Mouse (Mus musculus) CH12.LX (cell line): ENCODE data around the gene Adgra1. TPM values are rescaled to one million over a fixed set of nuclear protein-coding genes. Genes with fewer than 3 reads are reported as not detected.

Experiments used
- DNase-seq: peaks from one replicate; pipeline ENCODE4 v3.0.0-alpha.2; 2013; ENCODE audit errors: extremely low read depth
- H3K27ac ChIP-seq: 2 replicates; pipeline ENCODE4 v1.5.1; 2012; ENCODE audit warnings: low read depth, mild to moderate bottlenecking, control low read depth, moderate library complexity; ENCODE audit not compliant: insufficient read depth
- H3K27me3 ChIP-seq: replicated peaks from 2 replicates; pipeline ENCODE3; 2012; ENCODE audit warnings: inconsistent platforms
- H3K36me3 ChIP-seq, 2 experiments: replicated peaks in 1 of 2; 2 replicates each; pipeline versions ENCODE3 to v1.6.1; 2012; ENCODE audit warnings: inconsistent platforms in 1 of 2, low read length in 1 of 2, mild to moderate bottlenecking in 1 of 2, mixed read lengths in 1 of 2, moderate library complexity in 1 of 2; ENCODE audit not compliant: control insufficient read depth in 1 of 2, insufficient read depth in 1 of 2
- H3K4me1 ChIP-seq, 2 experiments: 2 replicates each; pipeline ENCODE4 v1.6.1; 2012; ENCODE audit warnings: inconsistent platforms in 1 of 2, moderate library complexity in 1 of 2; ENCODE audit not compliant: insufficient read depth in 2 of 2, control insufficient read depth in 1 of 2
- H3K4me2 ChIP-seq: 2 replicates; pipeline ENCODE4 v1.6.1; 2012; ENCODE audit warnings: low read depth, mild to moderate bottlenecking, control low read depth; ENCODE audit not compliant: poor library complexity, insufficient read depth, severe bottlenecking
- H3K4me3 ChIP-seq, 3 experiments: fragments of 150-350 bp in 1 of 3; sonication (generic) in 1 of 3; replicated peaks in 1 of 3; 2 replicates each; pipeline versions ENCODE3 to v1.5.1; 2011 to 2012; ENCODE audit warnings: low read depth in 2 of 3, low read length in 2 of 3, mild to moderate bottlenecking in 2 of 3, moderate library complexity in 2 of 3, control low read depth in 1 of 3, improper control_type of control experiment in 1 of 3, inconsistent platforms in 1 of 3, mixed read lengths in 1 of 3; ENCODE audit not compliant: poor library complexity in 1 of 3
- H3K79me2 ChIP-seq: replicated peaks from 2 replicates; pipeline ENCODE4 v1.6.1; 2012; ENCODE audit warnings: mild to moderate bottlenecking, moderate library complexity; ENCODE audit not compliant: control insufficient read depth, poor library complexity, insufficient read depth, severe bottlenecking; ENCODE audit errors: extremely low read depth
- H3K9ac ChIP-seq: 2 replicates; pipeline ENCODE4 v1.6.1; 2012; ENCODE audit warnings: low read depth, mild to moderate bottlenecking, control low read depth, moderate library complexity; ENCODE audit not compliant: insufficient read depth
- H3K9me3 ChIP-seq: replicated peaks from 2 replicates; pipeline ENCODE3; 2012; ENCODE audit warnings: low read length, inconsistent platforms, mixed read lengths
- CHD1 ChIP-seq: IDR thresholded peaks from 2 replicates; pipeline ENCODE4 v1.6.1; 2012; ENCODE audit warnings: low read depth, low read length, improper control_type of control experiment, inconsistent platforms
- CHD2 ChIP-seq: IDR thresholded peaks from 2 replicates; pipeline ENCODE4 v1.6.1; 2011; ENCODE audit warnings: low read length, improper control_type of control experiment
- CTCF ChIP-seq, 2 experiments: IDR thresholded peaks in 1 of 2; conservative IDR thresholded peaks in 1 of 2; 2 replicates each; pipeline ENCODE4 v1.5.1; 2011 to 2012; ENCODE audit warnings: low read depth in 2 of 2, low read length in 2 of 2, improper control_type of control experiment in 1 of 2, inconsistent platforms in 1 of 2, mild to moderate bottlenecking in 1 of 2, moderate library complexity in 1 of 2
- E2F4 ChIP-seq: IDR thresholded peaks from 2 replicates; pipeline ENCODE4 v1.6.1; 2011; ENCODE audit warnings: low read depth, low read length, improper control_type of control experiment; ENCODE audit not compliant: insufficient replicate concordance
- ELF1 ChIP-seq: IDR thresholded peaks from 2 replicates; pipeline ENCODE4 v1.6.1; 2014; ENCODE audit warnings: low read depth, mild to moderate bottlenecking, inconsistent platforms, low read length, improper control_type of control experiment
- ETS1 ChIP-seq: conservative IDR thresholded peaks from 2 replicates; pipeline ENCODE4 v1.6.1; 2012; ENCODE audit warnings: low read depth, mild to moderate bottlenecking, inconsistent platforms, low read length, improper control_type of control experiment, moderate library complexity
- GABPA ChIP-seq: IDR thresholded peaks from 2 replicates; pipeline ENCODE4 v1.6.1; 2012; ENCODE audit warnings: low read depth, low read length, improper control_type of control experiment, inconsistent platforms; ENCODE audit not compliant: insufficient replicate concordance
- HCFC1 ChIP-seq: IDR thresholded peaks from 2 replicates; pipeline ENCODE4 v1.6.1; 2012; ENCODE audit warnings: low read depth, mild to moderate bottlenecking, inconsistent platforms, low read length, improper control_type of control experiment
- IRF4 ChIP-seq: IDR thresholded peaks from 2 replicates; pipeline ENCODE4 v1.6.1; 2014; ENCODE audit warnings: low read depth, mild to moderate bottlenecking, inconsistent platforms, low read length, improper control_type of control experiment
- KAT2A ChIP-seq: IDR thresholded peaks from 2 replicates; pipeline ENCODE4 v1.6.1; 2012; ENCODE audit warnings: low read length, improper control_type of control experiment, inconsistent platforms; ENCODE audit not compliant: insufficient replicate concordance
- MAFK ChIP-seq: IDR thresholded peaks from 2 replicates; pipeline ENCODE4 v1.6.1; 2011; ENCODE audit warnings: low read length, improper control_type of control experiment; ENCODE audit not compliant: insufficient replicate concordance
- MAX ChIP-seq: IDR thresholded peaks from 2 replicates; pipeline ENCODE4 v1.6.1; 2011; ENCODE audit warnings: low read length, improper control_type of control experiment
- MYC ChIP-seq: IDR thresholded peaks from 2 replicates; pipeline ENCODE4 v1.6.1; 2011; ENCODE audit warnings: low read depth, mild to moderate bottlenecking, improper control_type of control experiment, low read length
- NELFE ChIP-seq: IDR thresholded peaks from 2 replicates; pipeline ENCODE4 v1.6.1; 2011; ENCODE audit warnings: low read depth, low read length, improper control_type of control experiment
- NRF1 ChIP-seq: IDR thresholded peaks from 2 replicates; pipeline ENCODE4 v1.6.1; 2014; ENCODE audit warnings: low read depth, mild to moderate bottlenecking, inconsistent platforms, low read length, improper control_type of control experiment, moderate library complexity
- RAD21 ChIP-seq: IDR thresholded peaks from 2 replicates; pipeline ENCODE4 v1.6.1; 2011; ENCODE audit warnings: low read depth, mild to moderate bottlenecking, low read length, improper control_type of control experiment, moderate library complexity
- RCOR1 ChIP-seq: conservative IDR thresholded peaks from 2 replicates; pipeline ENCODE4 v1.6.1; 2012; ENCODE audit warnings: low read depth, mild to moderate bottlenecking, inconsistent platforms, low read length, improper control_type of control experiment
- SMC3 ChIP-seq: IDR thresholded peaks from 2 replicates; pipeline ENCODE4 v1.6.1; 2011; ENCODE audit warnings: low read depth, low read length, improper control_type of control experiment
- TBP ChIP-seq: conservative IDR thresholded peaks from 2 replicates; pipeline ENCODE4 v1.6.1; 2011; ENCODE audit warnings: low read depth, low read length, improper control_type of control experiment
- TCF12 ChIP-seq: IDR thresholded peaks from 2 replicates; pipeline ENCODE4 v1.6.1; 2014; ENCODE audit warnings: low read depth, mild to moderate bottlenecking, inconsistent platforms, low read length, improper control_type of control experiment
- UBTF ChIP-seq: IDR thresholded peaks from 2 replicates; pipeline ENCODE4 v1.6.1; 2012; ENCODE audit warnings: low read depth, mild to moderate bottlenecking, inconsistent platforms, low read length, improper control_type of control experiment, moderate library complexity
- USF1 ChIP-seq: IDR thresholded peaks from 2 replicates; pipeline ENCODE4 v1.6.1; 2014; ENCODE audit warnings: low read depth, mild to moderate bottlenecking, inconsistent platforms, low read length, improper control_type of control experiment
- ZC3H11A ChIP-seq: IDR thresholded peaks from 2 replicates; pipeline ENCODE4 v1.6.1; 2012; ENCODE audit warnings: low read depth, mild to moderate bottlenecking, inconsistent platforms, low read length, improper control_type of control experiment
- ZMIZ1 ChIP-seq: IDR thresholded peaks from 2 replicates; pipeline ENCODE4 v1.6.1; 2012; ENCODE audit warnings: low read depth, mild to moderate bottlenecking, inconsistent platforms, low read length, improper control_type of control experiment
- ZNF384 ChIP-seq: IDR thresholded peaks from 2 replicates; pipeline ENCODE4 v1.6.1; 2012; ENCODE audit warnings: low read depth, low read length, improper control_type of control experiment, inconsistent platforms
- dilution Hi-C: fragments of 300-500 bp; cut with MboI; formaldehyde crosslinking; loops from 2 replicates; pipeline ENCODE4 v1.14.3; 2020; ENCODE audit warnings: low sequenced_read_pairs; ENCODE audit not compliant: extremely low pct_unique_long_range_greater_than_20kb, extremely low pct_ligation_motif_present
- in situ Hi-C: fragments of 300-500 bp; cut with MboI; formaldehyde crosslinking; loops from 3 replicates; pipeline ENCODE4 v1.14.3; 2019; ENCODE audit warnings: low sequenced_read_pairs, low pct_ligation_motif_present, low pct_unique_long_range_greater_than_20kb, mixed read lengths
- polyA plus RNA-seq: library from polyadenylated mRNA; unstranded; fragments of >175 nt; gene quantifications from 2 replicates; pipeline ENCODE4 v1.2.1, GENCODE M21; 2012; ENCODE audit warnings: low read depth; ENCODE audit not compliant: insufficient read length
- total RNA-seq, 2 experiments: library from RNA; depleted of rRNA; stranded (reverse); fragments of 300-350 nt in 1 of 2; fragments of >200 nt in 1 of 2; gene quantifications; 2 replicates each; pipeline ENCODE4 v1.2.3; 2012 to 2014

Adgra1 gene
- total and polyA plus RNA-seq, 3 experiments = not detected

DNA sequence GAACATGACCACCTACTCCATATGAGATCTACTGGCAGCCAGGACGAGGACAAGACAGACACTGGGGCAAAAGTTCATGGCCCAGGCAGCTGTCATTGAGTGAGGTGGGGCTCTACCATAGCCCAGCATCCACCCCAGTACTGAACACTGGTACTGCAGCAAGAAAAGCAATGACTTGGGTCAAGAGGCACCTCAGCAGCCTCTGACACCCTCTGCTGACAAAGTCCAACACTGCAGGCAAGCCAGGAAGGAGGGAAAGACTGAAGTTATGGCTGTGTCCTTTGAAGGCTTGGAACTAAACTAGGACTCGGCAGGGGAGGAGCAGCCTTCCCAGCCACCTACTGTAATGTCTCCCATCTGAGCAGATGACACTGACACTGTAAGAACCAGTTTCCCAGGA, 30.3 kb downstream of the Adgra1 start:
- no peaks in the 10 kb centered on the region for H3K9me3 ChIP-seq
- no peak overlapping the region for H3K4me3 ChIP-seq
- in situ Hi-C loops = no loop called here
- H3K9ac ChIP-seq = no peak overlapping the region
- H3K4me2 ChIP-seq = no peak overlapping the region
- peak; percentile 49 for DNase-seq
- TF ChIP-seq SMC3 (peak; percentile 96), TCF12 (0 out of 2 replicates have a peak, but pooled peaks have one; percentile 20), GABPA (no peak), NRF1 (no peak), ZNF384 (peak; percentile 62), E2F4 (no peak), NELFE (peak; percentile 34; the same call in 1 of the 2 replicates), ZC3H11A (peak; percentile 89), RAD21 (peak; percentile 81), UBTF (no peak), USF1 (no peak), ELF1 (peak; percentile 25; the same call in 1 of the 2 replicates), ETS1 (no peak), ZMIZ1 (no peak), MAFK (no peak), HCFC1 (no peak), KAT2A (no peak), CTCF (conservative IDR thresholded peaks at IDR 0.05 in 1 of 2, IDR thresholded peaks at IDR 0.05 in 1 of 2; ENCODE audit: low read depth in 2 of 2, low read length in 2 of 2) (peak; percentile 49 to 88), CHD2 (no peak), CHD1 (no peak), RCOR1 (no peak), TBP (no peak), IRF4 (peak; percentile 19; the same call in 1 of the 2 replicates), MAX (no peak), MYC (no peak)
- TF ChIP-seq, all 38 proteins: peak for 9
- Histone ChIP-seq H3K4me1 (peaks cover 0 to 3% of the 10 kb centered on the region in 2 experiments; a peak in 3 of 4 replicates), H3K36me3 (no peaks in the 10 kb centered on the region), H3K27ac (no peak overlapping the region), H3K27me3 (peaks cover 18% of the 10 kb centered on the region), H3K79me2 (no peaks in the 10 kb centered on the region)
- dilution Hi-C loops = no loop called here
